Mouse (Mus musculus): ENCODE results near the gene Plekha4.
A peak's percentile ranks its signal among the peaks of the same experiment; 100 is the strongest.
"Not testable (repeated sequence)": the region's sequence is repeated elsewhere in the genome, so short reads cannot be mapped to it uniquely, and the experiment has no call there.

Gene Plekha4

DNA sequence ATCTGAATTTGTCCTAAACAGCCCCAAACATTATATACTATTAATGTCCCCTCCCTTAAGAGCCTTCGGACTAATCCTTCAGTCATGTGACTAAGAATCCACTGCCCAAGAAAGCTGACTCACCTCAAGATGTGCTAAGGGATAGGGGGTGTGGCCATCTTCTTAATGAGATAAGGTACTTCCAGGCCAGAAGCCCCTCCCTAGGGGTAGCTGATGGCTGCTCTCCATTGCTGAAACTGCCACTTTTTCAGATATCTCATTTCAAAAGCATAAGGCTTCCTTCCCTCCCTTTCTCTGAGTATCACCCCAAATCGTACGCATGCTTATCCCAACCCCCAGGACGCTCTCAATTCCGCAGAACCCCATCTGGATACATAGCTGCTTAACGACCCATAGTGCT, 17.6 kb upstream of the Plekha4 start:
- DNase-seq (ENCODE audit: extremely low read depth, insufficient read length, low spot score), result no peak

DNA sequence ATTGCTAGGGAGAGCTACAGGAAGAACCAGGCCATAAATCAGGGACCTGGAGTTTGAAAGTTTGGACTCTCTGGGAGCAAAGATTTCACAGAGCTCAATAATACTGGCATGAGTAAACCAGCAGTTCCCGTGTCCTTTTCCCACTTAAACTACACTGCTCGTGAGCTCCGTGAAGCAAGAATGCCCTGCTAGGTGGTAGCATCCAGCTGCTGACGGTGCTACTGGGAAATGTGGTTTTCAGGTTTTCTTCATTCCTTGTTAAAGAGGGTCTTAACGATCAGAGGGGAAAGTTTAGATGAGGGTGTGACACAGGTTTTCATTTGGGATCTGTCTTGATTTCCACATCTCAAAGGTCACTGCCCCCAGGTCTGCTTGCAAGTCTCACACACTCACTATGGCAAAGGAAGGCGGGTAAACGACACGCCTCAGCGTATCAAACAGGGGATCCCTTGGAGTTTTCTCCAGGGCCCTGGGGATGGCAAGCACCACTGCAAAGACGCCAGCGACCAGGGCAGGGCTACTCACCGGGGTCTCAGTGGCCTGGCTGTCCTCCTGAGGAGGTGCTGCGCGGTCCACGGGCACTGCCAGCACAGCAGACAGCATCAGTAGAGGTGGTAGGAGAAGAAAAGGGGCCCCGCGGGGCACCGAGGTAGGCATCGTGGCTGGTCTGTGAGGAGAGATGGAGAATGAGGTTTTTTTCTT, 16.8 kb upstream of the Plekha4 start:
- peak; percentile 35 for DNase-seq (ENCODE audit: extremely low read depth, insufficient read length, low spot score)

DNA sequence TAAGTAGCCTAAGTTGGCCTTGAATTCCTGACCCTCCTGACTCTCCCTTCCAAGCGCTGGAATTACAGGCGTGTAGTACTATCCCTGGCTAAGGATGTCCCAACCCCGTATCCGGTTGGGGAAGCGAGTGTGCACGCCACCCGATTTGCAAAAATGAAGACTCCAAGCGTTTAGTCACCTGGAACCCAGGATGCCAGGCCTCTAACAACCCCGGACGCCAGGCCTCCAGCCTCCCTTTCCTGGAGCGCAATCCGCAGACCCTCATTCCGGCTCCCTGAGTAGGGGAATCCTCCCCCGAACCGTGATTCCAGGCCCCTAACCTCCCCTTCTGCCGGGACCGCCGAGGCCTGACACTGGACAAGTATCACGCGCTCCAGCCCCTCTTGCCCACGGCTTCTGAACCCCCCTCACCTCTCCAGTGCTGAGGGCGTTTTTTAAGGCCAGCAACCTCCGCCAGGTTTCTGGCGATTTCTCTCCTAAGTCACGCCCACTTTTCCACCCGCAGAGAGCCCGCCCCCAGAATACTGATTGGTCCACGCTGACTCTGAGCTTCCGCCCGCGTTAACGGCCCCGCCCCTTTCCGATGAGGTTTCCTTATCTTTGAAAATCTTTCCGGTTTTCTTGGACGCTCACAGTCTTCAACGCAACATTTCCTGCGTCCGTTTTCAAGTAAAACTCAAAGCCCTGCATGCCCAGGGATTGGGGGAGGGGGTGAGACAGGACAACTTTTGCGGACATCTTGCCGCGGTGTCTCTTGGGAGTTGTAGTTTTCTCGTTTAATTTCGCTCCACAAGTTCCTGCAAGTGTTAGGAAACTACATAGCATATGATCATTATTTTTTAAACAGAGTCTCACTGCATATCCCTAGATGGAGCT, 16.0 kb upstream of the Plekha4 start, which contains the start of gene Nucb1:
Nucb1 (minus strand) TSS at position 495 of the 876 bp plus-strand sequence.
- DNase-seq (ENCODE audit: extremely low read depth, insufficient read length, low spot score), result peak; percentile 88

DNA sequence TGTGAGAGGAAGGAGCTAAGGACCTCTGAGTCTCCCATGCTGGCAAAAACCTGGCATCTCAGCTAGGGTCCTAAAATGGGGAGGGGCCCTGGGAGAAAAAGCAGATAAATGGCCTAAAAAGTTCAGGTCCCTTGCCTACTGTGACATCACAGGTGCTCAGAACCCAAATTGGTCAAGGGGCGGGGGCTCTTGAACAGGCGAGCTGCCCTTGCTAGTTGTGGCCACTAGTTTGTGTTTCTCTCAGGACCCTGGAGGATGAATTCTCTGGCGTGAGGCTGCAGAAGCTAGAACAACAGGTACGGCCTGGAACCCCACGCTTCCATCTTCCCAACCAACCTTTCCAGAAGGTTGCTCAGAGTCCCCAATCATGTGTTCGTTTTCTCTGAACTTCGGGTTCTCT, 11.7 kb upstream of the Plekha4 start:
- no peak for DNase-seq (ENCODE audit: extremely low read depth, insufficient read length, low spot score)

DNA sequence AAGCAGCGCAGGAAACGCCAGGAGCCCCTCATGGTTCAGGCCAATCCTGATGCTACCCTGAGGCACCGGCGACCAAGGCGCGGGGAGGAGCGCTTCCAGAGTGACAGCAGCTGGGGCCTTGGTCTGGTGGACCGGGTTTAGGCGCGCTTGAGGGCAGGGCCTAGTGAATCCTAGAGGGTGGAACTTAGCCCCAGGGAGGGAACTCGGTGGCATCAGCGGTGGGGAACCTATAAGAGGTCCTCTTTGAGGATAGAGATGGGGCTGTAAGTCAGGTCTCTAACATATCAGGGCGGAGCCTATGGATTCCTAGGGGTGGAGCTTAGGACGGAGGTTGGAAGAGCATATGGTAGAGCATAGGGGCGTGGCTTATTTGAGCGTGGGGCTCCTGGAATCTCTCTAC, 10.7 kb upstream of the Plekha4 start:
- no peak for DNase-seq (ENCODE audit: extremely low read depth, insufficient read length, low spot score)

DNA sequence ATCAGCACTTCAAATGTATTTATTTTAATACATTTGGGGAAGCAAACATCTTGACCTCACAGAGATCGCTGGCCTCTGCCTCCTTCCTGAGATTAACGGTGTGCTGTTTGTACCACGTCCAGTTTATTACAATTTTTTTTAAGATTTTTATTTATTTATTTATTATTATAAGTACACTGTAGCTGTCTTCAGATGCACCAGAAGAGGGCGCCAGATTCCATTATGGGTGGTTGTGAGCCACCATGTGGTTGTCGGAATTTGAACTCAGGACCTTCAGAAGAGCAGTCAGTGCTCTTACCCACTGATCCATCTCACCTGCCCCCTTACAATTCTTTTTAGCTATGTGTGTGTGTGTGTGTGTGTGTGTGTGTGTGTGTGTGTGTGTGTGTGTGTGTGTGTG, 9.3 kb upstream of the Plekha4 start:
- DNase-seq (ENCODE audit: extremely low read depth, insufficient read length, low spot score), result not testable (repeated sequence)

DNA sequence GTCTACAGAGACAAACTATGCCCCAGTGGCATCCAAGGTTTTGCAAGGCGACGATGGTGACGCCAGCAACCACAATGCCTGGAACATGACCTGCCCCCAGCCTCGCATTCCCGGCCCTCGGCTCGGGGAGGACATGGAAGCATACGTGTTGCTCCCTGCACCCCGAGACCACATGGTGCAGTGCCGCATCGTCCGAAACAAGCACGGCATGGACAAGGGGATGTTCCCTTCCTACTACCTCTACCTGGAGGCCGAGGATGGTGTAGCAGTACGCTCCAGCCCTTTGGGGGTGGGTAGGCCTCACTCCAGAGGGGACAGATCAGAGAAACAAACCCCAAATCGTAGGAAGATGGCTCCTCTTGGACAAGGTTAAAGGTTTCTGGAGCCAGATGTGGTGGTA, 7.5 kb upstream of the Plekha4 start:
- no peak for DNase-seq (ENCODE audit: extremely low read depth, insufficient read length, low spot score)

DNA sequence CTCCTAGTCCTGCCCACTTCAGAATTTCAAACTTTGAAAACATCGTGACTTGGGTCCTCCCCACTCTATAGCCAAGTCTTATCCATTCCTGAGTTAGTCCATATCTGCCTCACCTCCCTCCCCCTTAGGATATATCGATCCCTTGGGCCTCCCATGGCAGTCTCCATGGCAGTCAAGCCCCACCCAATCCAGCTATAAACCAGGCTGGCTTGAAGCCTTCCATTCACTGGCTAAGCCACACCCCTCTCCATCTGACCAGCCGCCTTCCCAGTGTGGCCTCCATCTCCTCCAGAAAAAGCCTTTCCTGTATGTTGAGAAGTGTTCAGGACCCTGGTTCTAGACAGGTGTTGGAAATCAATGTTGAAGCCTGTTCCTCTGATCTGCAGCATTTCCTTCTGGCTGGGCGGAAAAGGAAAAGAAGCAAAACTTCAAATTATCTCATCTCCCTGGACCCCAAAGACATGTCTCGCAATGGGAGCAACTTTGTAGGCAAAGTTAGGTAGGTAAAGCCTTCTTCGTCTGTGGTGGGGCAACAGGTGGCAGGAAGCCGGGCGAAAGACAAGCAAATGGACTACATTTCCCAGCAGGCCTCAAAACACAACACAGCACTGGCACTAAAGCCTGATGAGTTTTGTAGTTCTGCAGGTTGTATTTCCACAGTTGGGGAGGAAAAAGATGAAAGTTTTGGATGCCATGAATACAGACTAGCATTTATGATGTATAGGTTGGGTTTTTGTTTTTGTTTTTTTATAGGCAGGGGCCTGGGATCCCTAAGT, 6.6 kb upstream of the Plekha4 start:
- no peak for DNase-seq (ENCODE audit: extremely low read depth, insufficient read length, low spot score)

DNA sequence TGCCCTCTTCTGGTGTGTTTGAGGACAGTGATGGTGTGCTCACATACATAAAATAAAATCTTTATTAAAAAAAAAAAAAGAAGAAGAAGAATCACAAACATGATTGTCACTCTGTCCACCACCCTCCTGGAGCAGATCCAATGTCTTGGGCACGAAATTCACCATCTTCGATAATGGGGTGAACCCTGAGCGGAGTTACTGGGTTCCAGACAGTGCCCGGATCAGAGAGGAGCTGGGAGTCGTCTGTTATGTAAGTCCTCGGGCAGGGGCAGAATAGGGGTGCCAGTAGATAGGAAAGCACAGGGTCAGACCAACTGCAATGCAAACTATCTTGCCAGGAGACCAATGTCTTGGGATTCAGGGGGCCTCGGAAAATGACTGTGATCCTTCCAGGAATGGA, 5.5 kb upstream of the Plekha4 start:
- no peak for DNase-seq (ENCODE audit: extremely low read depth, insufficient read length, low spot score)

DNA sequence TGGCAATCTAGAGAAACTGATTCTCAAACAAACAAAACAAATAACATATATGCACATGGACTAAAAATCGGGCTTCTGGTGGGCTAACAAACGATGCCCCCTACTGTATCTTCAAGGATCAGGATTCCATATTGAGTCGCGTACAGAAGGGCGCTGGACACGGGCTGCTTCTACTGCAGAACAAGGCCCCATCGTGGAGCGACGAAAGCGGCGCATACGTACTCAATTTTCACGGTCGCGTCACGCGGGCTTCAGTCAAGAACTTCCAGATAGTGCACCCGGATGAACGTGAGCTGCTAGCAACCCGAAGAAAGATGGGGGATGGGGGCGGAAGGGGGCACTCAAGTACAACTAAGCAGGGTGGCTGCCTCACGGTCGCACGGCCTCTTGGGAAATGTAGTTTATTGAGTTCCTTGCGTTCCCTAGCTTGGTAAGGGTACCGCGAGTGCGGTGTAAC, 4.4 kb upstream of the Plekha4 start:
- no peak for DNase-seq (ENCODE audit: extremely low read depth, insufficient read length, low spot score)

DNA sequence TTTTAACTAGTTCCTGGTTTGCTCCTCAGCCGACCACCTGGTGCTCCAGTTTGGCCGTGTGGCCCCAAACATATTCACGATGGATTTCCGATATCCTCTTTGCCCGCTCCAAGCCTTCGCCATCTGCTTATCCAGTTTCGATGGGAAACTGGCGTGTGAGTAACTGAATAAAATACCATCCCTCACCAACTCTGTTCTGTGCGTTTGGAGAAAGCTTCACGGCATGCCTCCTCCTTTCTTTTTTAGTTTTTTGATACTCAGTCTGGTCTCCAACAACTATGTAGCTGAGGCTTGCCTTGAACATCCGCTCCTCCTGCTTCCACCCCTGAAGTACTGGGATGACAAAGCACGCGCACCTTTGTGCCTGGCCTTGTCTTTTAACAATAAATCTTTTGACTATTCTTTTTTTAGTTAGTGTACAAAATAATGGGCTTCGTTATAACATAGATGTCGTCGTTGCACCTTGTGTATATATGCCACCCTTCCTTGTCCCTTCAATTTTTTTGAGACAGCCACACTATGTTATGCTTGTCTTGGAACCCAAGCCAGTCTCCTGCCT, 3.9 kb upstream of the Plekha4 start:
- no peak for DNase-seq (ENCODE audit: extremely low read depth, insufficient read length, low spot score)

DNA sequence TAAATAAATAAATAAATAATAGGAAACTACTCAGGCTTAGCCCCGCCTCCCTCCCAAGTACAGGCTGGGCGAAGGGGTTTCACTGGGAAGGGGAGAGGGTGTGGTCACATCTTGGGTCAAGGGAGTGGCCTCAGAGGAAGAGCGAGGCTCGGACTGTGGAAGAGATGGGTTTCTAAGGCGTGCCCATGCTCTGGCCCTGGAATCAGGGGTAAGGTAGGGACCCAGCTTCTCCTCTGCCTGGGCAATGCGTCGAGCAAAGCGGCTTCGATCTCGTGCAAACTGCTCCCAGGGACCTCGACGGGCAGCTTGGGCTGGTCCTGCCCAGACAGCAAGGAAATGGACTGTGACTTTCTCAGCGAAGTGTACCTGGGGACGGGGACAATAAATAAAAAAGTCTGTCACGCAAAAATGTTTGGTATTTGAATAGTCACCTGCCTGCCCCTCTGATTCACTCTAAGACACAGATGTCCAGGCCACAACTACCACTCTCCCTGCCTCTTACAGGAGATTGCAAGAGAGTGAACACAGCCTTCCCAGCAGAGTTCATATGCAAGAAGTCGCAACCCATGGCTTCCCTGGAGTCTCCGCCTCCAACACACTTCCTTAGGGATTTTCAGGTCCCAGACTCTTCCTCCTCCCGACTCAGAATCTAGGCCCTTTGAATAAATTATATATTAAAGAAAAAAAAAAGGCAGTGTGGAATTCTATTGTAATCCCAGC, 3.0 kb upstream of the Plekha4 start:
- no peak for DNase-seq (ENCODE audit: extremely low read depth, insufficient read length, low spot score)

DNA sequence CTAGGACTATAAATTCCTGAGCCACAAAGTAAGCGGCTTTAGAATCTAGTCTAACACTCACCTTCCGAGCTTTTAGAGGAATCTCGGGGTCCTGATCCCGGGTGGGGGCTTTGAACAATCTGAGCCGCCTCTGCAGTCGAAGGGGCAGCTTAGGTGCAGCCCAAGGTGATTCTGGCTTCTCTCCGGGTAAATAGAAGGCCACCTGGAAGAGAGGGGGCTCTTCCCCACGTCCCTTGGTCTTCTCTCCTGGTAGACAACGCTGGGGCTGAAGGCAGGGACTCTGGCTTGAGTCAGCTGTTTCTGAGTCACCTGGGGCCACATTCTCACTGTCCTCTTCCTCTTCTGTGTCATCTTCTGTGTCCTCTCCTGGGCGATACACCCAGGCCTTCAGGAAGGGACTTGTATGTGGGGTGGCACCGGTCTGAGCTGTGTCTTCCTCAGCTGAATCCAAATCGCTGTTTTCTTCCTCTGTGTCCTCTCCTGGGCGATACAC, 2.4 kb upstream of the Plekha4 start:
- no peak for DNase-seq (ENCODE audit: extremely low read depth, insufficient read length, low spot score)

DNA sequence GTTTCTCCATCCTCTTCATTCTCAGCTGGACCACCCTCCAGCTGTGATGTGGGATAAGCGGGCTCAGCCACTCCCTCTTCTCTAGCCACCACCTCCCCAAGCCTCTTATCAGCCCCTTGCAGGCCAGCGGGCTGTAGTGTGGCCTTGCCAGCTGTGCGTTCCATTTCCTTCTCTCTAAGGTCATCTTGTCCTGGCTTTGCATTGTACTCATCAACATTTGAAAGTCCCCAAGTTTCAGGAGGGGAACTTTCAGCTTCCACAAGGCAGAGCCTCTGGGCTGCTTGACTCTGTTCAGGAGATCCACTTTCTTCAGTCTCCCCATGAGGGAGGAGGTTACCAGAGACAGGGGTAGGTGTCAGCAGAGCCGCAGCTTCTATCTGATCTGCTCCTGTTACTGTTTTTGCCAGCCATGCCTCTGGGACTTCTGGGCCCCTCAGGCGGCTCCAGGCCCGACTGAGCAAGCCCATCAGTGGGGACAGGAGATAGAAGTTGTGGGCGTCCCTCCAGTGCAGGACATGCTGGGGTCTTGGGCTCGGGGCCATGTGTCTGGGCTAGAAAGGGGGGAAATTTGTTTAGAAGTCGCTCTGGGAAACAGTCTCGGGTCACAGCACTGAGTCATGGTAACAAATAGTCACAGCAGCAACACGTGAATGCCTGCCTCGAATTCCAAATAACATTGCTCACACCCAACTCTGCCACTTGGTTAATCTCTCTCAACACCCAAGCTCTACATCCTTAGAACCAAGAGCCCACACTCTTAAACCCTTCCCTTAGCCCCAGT, 1.1 kb upstream of the Plekha4 start:
- peak; percentile 57 for DNase-seq (ENCODE audit: extremely low read depth, insufficient read length, low spot score)

DNA sequence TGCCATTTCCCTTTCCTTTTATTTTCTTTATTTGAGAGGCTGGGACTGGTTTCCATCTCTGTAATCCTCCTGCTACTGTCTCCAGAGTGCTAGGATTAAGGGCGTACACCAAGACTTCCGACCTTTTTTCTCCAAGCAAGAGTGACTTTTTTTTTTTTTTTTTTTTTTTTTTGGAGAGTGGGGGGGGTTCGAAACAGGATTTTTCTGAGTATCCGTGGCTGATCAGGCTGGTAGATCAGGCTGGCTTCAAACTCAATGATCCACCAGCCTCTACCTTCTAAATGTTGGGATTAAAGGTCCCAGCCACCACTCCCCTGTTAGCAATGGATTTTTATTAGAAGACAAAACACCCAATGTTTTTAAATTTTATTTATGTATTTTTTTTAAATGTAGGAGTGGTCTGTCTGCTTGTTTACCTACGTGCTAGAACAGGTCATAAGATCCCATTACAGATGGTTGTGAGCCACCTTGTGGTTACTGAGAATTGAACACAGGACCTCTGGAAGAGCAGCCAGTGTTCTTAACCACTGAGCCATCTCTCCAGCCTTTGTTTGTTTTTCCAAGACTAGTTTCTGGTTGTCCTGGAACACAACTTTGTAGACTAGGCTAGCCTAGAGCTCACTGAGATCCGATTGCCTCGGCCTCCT, 467 bp downstream of the Plekha4 start:
- DNase-seq (ENCODE audit: extremely low read depth, insufficient read length, low spot score), result no peak

DNA sequence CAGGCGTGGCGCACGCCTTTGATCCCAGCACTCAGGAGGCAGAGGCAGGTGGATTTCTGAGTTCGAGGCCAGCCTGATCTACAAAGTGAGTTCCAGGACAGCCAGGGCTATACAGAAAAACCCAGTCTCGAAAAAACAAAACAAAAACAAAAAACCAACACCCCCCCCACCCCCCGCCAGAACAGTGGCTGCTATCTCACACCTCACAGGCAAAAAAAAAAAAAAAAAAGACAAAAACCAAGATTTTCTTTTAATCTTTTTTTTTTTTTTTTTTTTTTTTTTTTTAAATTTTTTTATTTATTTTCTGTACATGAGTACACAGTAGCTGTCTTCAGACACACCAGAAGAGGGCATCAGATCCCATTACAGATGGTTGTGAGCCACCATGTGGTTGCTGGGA, 1.0 kb downstream of the Plekha4 start:
- DNase-seq (ENCODE audit: extremely low read depth, insufficient read length, low spot score), result not testable (repeated sequence)

DNA sequence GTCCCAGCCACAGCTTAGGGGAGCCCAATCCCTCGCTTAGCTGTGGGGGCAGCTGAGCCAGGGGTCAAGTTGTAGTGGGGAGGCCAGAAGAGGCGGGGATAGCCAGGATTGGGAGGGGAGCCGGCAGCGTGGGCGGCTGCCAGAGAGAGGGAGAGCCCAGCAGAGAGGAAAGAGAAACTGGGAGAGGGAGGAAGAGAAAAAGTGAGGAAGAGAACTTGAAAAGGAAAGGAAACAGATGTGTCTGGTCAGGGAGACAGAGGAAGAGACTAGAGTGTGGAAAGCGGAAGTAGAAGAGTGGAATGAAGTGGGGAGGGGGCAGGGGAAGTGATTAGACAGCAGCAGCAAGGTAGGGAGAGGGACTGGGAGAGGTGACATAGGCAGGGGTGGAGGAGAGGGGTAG, 3.3 kb downstream of the Plekha4 start:
- DNase-seq (ENCODE audit: extremely low read depth, insufficient read length, low spot score), result no peak

DNA sequence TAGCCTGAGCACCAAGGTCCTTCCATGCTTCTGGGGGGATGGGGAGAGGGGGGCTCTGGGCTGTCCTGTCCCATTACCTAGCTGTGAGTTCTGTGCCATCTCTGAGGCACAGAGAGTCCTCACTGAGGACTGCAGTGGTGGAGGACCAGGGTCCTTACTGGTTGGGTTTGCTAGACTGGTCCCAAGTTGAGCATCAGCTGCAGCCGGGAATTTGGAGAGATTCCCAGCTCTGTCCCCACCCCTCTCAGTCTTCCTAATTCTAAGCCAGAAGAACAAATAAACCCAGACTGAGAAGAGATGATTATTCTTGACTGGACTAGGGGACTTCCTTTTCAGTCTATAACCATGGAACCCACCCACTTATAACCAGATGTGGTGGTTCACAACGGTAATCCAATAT, 4.5 kb downstream of the Plekha4 start:
- no peak for DNase-seq (ENCODE audit: extremely low read depth, insufficient read length, low spot score)

DNA sequence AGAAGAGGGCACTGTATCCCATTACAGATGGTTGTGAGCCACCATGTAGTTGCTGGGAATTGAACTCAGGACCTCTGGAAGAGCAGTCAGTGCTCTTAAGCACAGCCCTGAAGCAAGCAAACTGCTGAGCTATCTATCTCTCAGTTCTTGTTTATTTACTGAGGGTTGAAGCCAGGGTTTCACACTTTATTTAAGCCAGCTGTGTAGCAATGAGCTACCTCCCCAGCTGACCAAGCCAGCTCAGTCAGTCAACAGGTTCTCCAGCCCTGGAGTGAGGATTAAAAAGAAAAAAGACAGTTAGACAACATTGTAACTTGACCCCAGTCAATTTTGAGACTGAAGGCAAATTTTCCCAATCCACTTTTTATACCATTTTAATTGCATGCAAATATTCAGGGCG, 9.5 kb downstream of the Plekha4 start:
- no peak for DNase-seq (ENCODE audit: extremely low read depth, insufficient read length, low spot score)
